Mouse (Mus musculus): ENCODE results near the gene Kifap3. TPM values are rescaled to one million over a fixed set of nuclear protein-coding genes. Genes with fewer than 3 reads are reported as not detected.

Gene Kifap3
- total RNA-seq, 2 experiments from 2014 or later = 19.0 to 22.4 TPM

Other genes starting within 250 kb of the Kifap3 start
- gene Mettl11b, start 54.4 kb upstream of the Kifap3 start, total RNA-seq (2021) = not detected
- 10 to 100 TPM; 15.8 to 18.1 TPM for gene Scyl3, start 149.5 kb downstream of the Kifap3 start, total RNA-seq (2021)
- gene BC055324, start 215.2 kb downstream of the Kifap3 start, total RNA-seq (2021) = 1 to 10 TPM; 1.7 to 1.9 TPM
- gene Mettl18, start 215.3 kb downstream of the Kifap3 start, total RNA-seq (2021) = 1 to 10 TPM; 2.6 to 2.8 TPM